In genomic region chr11:58799747-58800146, GRCm38 (mm10) we compare ENCODE assay signal across 25 mouse cellular contexts. TPM values are rescaled to one million over a fixed set of nuclear protein-coding genes. Genes with fewer than 3 reads are reported as not detected.
DNase-seq lines count a peak whose midpoint lies in the region; ATAC-seq lines count a peak whose summit lies in the region.
"Had no signal": no experiment of that assay in that cellular context is flagged by ENCODE, and none has a peak within 500 bp of the region (broad histone marks: within the 10 kb centered on the region; RNA-seq: fewer than 3 reads in every experiment).

No protein-coding gene starts in this region.

- no peaks in the 10 kb centered on the region for H3K36me3 ChIP-seq in midbrain, embryonic 11.5 days (ENCODE audit: control insufficient read depth, insufficient read depth, low read length)
- H3K36me3 ChIP-seq: embryonic facial prominence, embryonic 10.5 days; heart, embryonic 10.5 days; hindbrain, embryonic 12.5 days had no signal

- no peak overlapping the region for H3K9ac ChIP-seq in midbrain, embryonic 11.5 days (ENCODE audit: low read length)
- H3K9ac ChIP-seq: hindbrain, embryonic 12.5 days had no signal

- intact Hi-C loops in left cerebral cortex, postnatal 36 days (cut with DNase I), result no loop called here

- no peak overlapping the region for H3K27ac ChIP-seq in midbrain, embryonic 11.5 days (ENCODE audit: low read depth, low read length)
- H3K27ac ChIP-seq: embryonic facial prominence, embryonic 10.5 days; heart, embryonic 10.5 days; hindbrain, embryonic 12.5 days had no signal

- DNase-seq in frontal cortex, adult 2 months (ENCODE audit: extremely low spot score in 1 of 2, low spot score in 1 of 2), result peak; percentile 14 to 59
- DNase-seq in frontal cortex, postnatal 10 days (ENCODE audit: low spot score in 2 of 2), result no peak
- peak; percentile 22 to 30 for DNase-seq in left cerebral cortex, postnatal 36 days (ENCODE audit: low spot score in 2 of 2)
- no peak for DNase-seq in left cerebral cortex, adult 11 months (ENCODE audit: low spot score)
- DNase-seq in brain, adult 2 months (ENCODE audit: low read depth, low spot score), result peak; percentile 39
- DNase-seq in right cerebral cortex, postnatal 25 days, result peak; percentile 16
- no peak for DNase-seq in midbrain, embryonic 11.5 days (ENCODE audit: low spot score, missing footprints)
- no peak for DNase-seq in cerebellum, adult 9-11 months
- DNase-seq: adrenal gland, postnatal 10 days; cerebellum, adult 18-20 months; cerebellum, postnatal 10 days; heart, adult 18-20 months; heart, postnatal 10 days; heart, postnatal 4 days had no signal

- no peak overlapping the region for H3K4me3 ChIP-seq in midbrain, embryonic 11.5 days (ENCODE audit: low read depth, low read length)
- H3K4me3 ChIP-seq: embryonic facial prominence, embryonic 10.5 days; heart, embryonic 10.5 days; hindbrain, embryonic 12.5 days had no signal

- no peaks in the 10 kb centered on the region for H3K27me3 ChIP-seq in midbrain, embryonic 11.5 days (ENCODE audit: control insufficient read depth, insufficient read depth, low read length)
- H3K27me3 ChIP-seq: hindbrain, embryonic 12.5 days had no signal

- 84% methylated on average over 5 of the region's 5 CpGs for WGBS in midbrain, embryonic 11.5 days

- no peak overlapping the region for H3K4me2 ChIP-seq in midbrain, embryonic 11.5 days
- H3K4me2 ChIP-seq: hindbrain, embryonic 12.5 days had no signal

- ATAC-seq in midbrain, embryonic 11.5 days (ENCODE audit: low FRiP score), result no peak
- ATAC-seq: forebrain, embryonic 14.5 days; hindbrain, embryonic 16.5 days had no signal

- H3K9me3 ChIP-seq in midbrain, embryonic 11.5 days (ENCODE audit: control insufficient read depth, low read length), result no peaks in the 10 kb centered on the region
- H3K9me3 ChIP-seq: embryonic facial prominence, embryonic 10.5 days; heart, embryonic 10.5 days; hindbrain, embryonic 12.5 days had no signal

- H3K4me1 ChIP-seq in midbrain, embryonic 11.5 days (ENCODE audit: control insufficient read depth, insufficient read depth, low read length), result peaks cover 7% of the 10 kb centered on the region; the same call in 1 of the 2 replicates

RNA-seq across cellular contexts. Expression of gene Fam183b, which starts 2.0 kb away (rescaled TPM):
- 1.2 TPM in 2 replicates for polyA plus RNA-seq in frontal cortex, adult 2 months (2012; rRNA removed)
- total RNA-seq in left cerebral cortex, postnatal 36 days (2021), result 1 to 10 TPM; 2.2 to 2.9 TPM
- 3.6 and 5.4 TPM in 2 replicates for polyA plus RNA-seq in midbrain, embryonic 11.5 days (2014; fragmentation: Nextera tagmentation; extraction: Ambion mirVana)
- total RNA-seq: gastrocnemius, adult 8-10 months; heart, adult 18-20 months; heart, postnatal 4 days; MEL had no signal
- polyA plus RNA-seq: C2C12 had no signal

RNA-seq across cellular contexts. Expression of gene Olfr313, which starts 15.1 kb away (rescaled TPM):
- not detected in 2 replicates for polyA plus RNA-seq in frontal cortex, adult 2 months (2012; rRNA removed)
- total RNA-seq in left cerebral cortex, postnatal 36 days (2021), result not detected
- polyA plus RNA-seq in midbrain, embryonic 11.5 days (2014; fragmentation: Nextera tagmentation; extraction: Ambion mirVana), result not detected in 2 replicates
- total RNA-seq: adrenal gland, postnatal 10 days; gastrocnemius, adult 8-10 months; gastrocnemius, postnatal 4 days; heart, adult 18-20 months; heart, postnatal 10 days; heart, postnatal 4 days; MEL had no signal
- polyA plus RNA-seq: C2C12; embryonic facial prominence, embryonic 10.5 days; forebrain, embryonic 14.5 days; heart, embryonic 10.5 days; hindbrain, embryonic 12.5 days; hindbrain, embryonic 16.5 days had no signal

RNA-seq across cellular contexts. Expression of gene Olfr314, which starts 17.0 kb away (rescaled TPM):
- polyA plus RNA-seq in frontal cortex, adult 2 months (2012; rRNA removed), result not detected in 2 replicates
- not detected for total RNA-seq in left cerebral cortex, postnatal 36 days (2021)
- not detected in 2 replicates for polyA plus RNA-seq in midbrain, embryonic 11.5 days (2014; fragmentation: Nextera tagmentation; extraction: Ambion mirVana)
- total RNA-seq: adrenal gland, postnatal 10 days; gastrocnemius, adult 8-10 months; gastrocnemius, postnatal 4 days; heart, adult 18-20 months; heart, postnatal 10 days; heart, postnatal 4 days; MEL had no signal
- polyA plus RNA-seq: C2C12; embryonic facial prominence, embryonic 10.5 days; embryonic facial prominence, embryonic 14.5 days; forebrain, embryonic 14.5 days; heart, embryonic 10.5 days; hindbrain, embryonic 12.5 days; hindbrain, embryonic 16.5 days had no signal

RNA-seq across cellular contexts. Expression of gene Olfr315, which starts 26.8 kb away (rescaled TPM):
- polyA plus RNA-seq in frontal cortex, adult 2 months (2012; rRNA removed), result not detected in 2 replicates
- not detected for total RNA-seq in left cerebral cortex, postnatal 36 days (2021)
- not detected in 2 replicates for polyA plus RNA-seq in midbrain, embryonic 11.5 days (2014; fragmentation: Nextera tagmentation; extraction: Ambion mirVana)
- total RNA-seq: adrenal gland, postnatal 10 days; gastrocnemius, adult 8-10 months; gastrocnemius, postnatal 4 days; heart, adult 18-20 months; heart, postnatal 10 days; heart, postnatal 4 days; MEL had no signal
- polyA plus RNA-seq: C2C12; embryonic facial prominence, embryonic 10.5 days; forebrain, embryonic 14.5 days; heart, embryonic 10.5 days; heart, embryonic 14.5 days; hindbrain, embryonic 12.5 days; hindbrain, embryonic 16.5 days had no signal

RNA-seq across cellular contexts. Expression of gene Olfr312, which starts 29.3 kb away (rescaled TPM):
- 0.02 TPM in 1 of 2 replicates, not detected in the other for polyA plus RNA-seq in frontal cortex, adult 2 months (2012; rRNA removed)
- total RNA-seq in left cerebral cortex, postnatal 36 days (2021), result not detected
- not detected in 2 replicates for polyA plus RNA-seq in midbrain, embryonic 11.5 days (2014; fragmentation: Nextera tagmentation; extraction: Ambion mirVana)
- total RNA-seq: adrenal gland, postnatal 10 days; gastrocnemius, adult 8-10 months; gastrocnemius, postnatal 4 days; heart, adult 18-20 months; heart, postnatal 10 days; heart, postnatal 4 days; MEL had no signal
- polyA plus RNA-seq: C2C12; embryonic facial prominence, embryonic 10.5 days; embryonic facial prominence, embryonic 14.5 days; forebrain, embryonic 14.5 days; heart, embryonic 10.5 days; hindbrain, embryonic 12.5 days; hindbrain, embryonic 16.5 days had no signal

Comparison
In these comparisons a context has a peak if more than half of its experiments do, and no peak if none do; other contexts are left out.
1. DNase-seq: peak in frontal cortex, adult 2 months (2 of 2), left cerebral cortex, postnatal 36 days (2 of 2), brain, adult 2 months (single experiment) and right cerebral cortex, postnatal 25 days (single experiment); none in frontal cortex, postnatal 10 days (0 of 2), left cerebral cortex, adult 11 months (single experiment), midbrain, embryonic 11.5 days (single experiment) and cerebellum, adult 9-11 months (single experiment).